Mouse (Mus musculus) lung, postnatal 0 days (tissue): ENCODE data around the gene S100a5. TPM values are rescaled to one million over a fixed set of nuclear protein-coding genes. Genes with fewer than 3 reads are reported as not detected.
A peak's percentile ranks its signal among the peaks of the same experiment; 100 is the strongest.

Experiments used
- ATAC-seq: fragments of 200-750 bp; cut with Nextera tagmentation; 2 replicates; pipeline ENCODE4 v1.8.0; 2017; ENCODE audit warnings: moderate library complexity
- DNase-seq: peaks from one replicate; pipeline ENCODE4 v3.0.0-alpha.2; 2016; ENCODE audit warnings: low spot score
- H3K27ac ChIP-seq: fragments of 300-500 bp; sonication (generic); 2 replicates; pipeline ENCODE4 v1.5.1; 2014; ENCODE audit warnings: antibody characterized with exemption, mild to moderate bottlenecking, low read length, mixed read lengths
- H3K27me3 ChIP-seq: fragments of 300-500 bp; sonication (generic); replicated peaks from 2 replicates; pipeline ENCODE4 v1.6.1; 2014; ENCODE audit warnings: low read length, mixed read lengths; ENCODE audit not compliant: insufficient read depth
- H3K36me3 ChIP-seq: fragments of 300-500 bp; sonication (generic); 2 replicates; pipeline ENCODE4 v1.6.1; 2014; ENCODE audit warnings: low read length, mixed read lengths; ENCODE audit not compliant: insufficient read depth
- H3K4me1 ChIP-seq: fragments of 300-500 bp; sonication (generic); 2 replicates; pipeline ENCODE4 v1.6.1; 2014; ENCODE audit warnings: antibody characterized with exemption, low read depth, low read length, mixed read lengths; ENCODE audit not compliant: insufficient read depth
- H3K4me2 ChIP-seq: fragments of 300-500 bp; sonication (generic); replicated peaks from 2 replicates; pipeline ENCODE4 v1.6.1; 2014; ENCODE audit warnings: low read depth, mild to moderate bottlenecking, low read length, moderate library complexity, mixed read lengths
- H3K4me3 ChIP-seq: fragments of 300-500 bp; sonication (generic); 2 replicates; pipeline ENCODE4 v1.5.1; 2014; ENCODE audit warnings: low read depth, low read length
- H3K9ac ChIP-seq: fragments of 300-500 bp; sonication (generic); replicated peaks from 2 replicates; pipeline ENCODE4 v1.6.1; 2014; ENCODE audit warnings: low read depth, mild to moderate bottlenecking
- H3K9me3 ChIP-seq: fragments of 300-500 bp; sonication (generic); 2 replicates; pipeline ENCODE4 v1.6.1; 2016; ENCODE audit warnings: low read length, mixed read lengths
- CTCF ChIP-seq: IDR thresholded peaks from 2 replicates; pipeline ENCODE4 v1.5.1; 2016; ENCODE audit warnings: antibody characterized with exemption, mild to moderate bottlenecking
- EP300 ChIP-seq: IDR thresholded peaks from 2 replicates; pipeline ENCODE4 v1.6.1; 2016; ENCODE audit warnings: antibody characterized with exemption, mild to moderate bottlenecking, control low read depth
- WGBS: fragments of 180-500 bp; shearing (Covaris S2); extraction: QIAGEN DNeasy Blood & Tissue Kit; methylation state at CpG from one replicate; pipeline ENCODE4 v1.1.7; 2014; 5-methylcytosine and 5-hydroxymethylcytosine counted together
- polyA plus RNA-seq: library from polyadenylated mRNA; unstranded; fragments of >200 nt; fragmentation: Nextera tagmentation; extraction: Ambion mirVana; gene quantifications from 2 replicates; pipeline ENCODE4 v1.2.1, GENCODE M21; 2015

The S100a5 gene
- polyA plus RNA-seq: not detected in 2 replicates

- no peak within 1 kb of the TSS for H3K4me2 ChIP-seq
- H3K27me3 ChIP-seq: no peaks in the 10 kb centered on the region
- H3K4me1 ChIP-seq: peaks cover 16% of the 10 kb centered on the region
- ATAC-seq (no peak), DNase-seq (no peak)
- no peaks in the 10 kb centered on the region for H3K36me3 ChIP-seq
- no peaks in the 10 kb centered on the region for H3K9me3 ChIP-seq
- WGBS: 62% methylated on average over 3 of the region's 3 CpGs
- no peak within 1 kb of the TSS for H3K4me3 ChIP-seq
- TF ChIP-seq CTCF (no peak), EP300 (no peak)
- no peak within 1 kb of the TSS for H3K27ac ChIP-seq
- no peak within 1 kb of the TSS for H3K9ac ChIP-seq
These were observed at the start of gene S100a5 for GRCm38 (mm10) chr3:90608223-90608622. TSS of gene S100a5 (plus strand) at chr3:90608523.

- Histone ChIP-seq H3K27ac (no peak within 1 kb of the TSS), H3K9me3 (no peaks in the 10 kb centered on the region), H3K4me2 (no peak within 1 kb of the TSS), H3K4me1 (no peaks in the 10 kb centered on the region), H3K27me3 (no peaks in the 10 kb centered on the region), H3K4me3 (no peak within 1 kb of the TSS), H3K9ac (no peak within 1 kb of the TSS), H3K36me3 (no peaks in the 10 kb centered on the region)
- TF ChIP-seq EP300: no peak
- no peak for TF ChIP-seq CTCF
- no peak for DNase-seq
- ATAC-seq: no peak
- 83% methylated on average over 6 of the region's 6 CpGs for WGBS
These were observed 48.2 kb upstream of the S100a5 start, which contains the start of gene S100a3 for GRCm38 (mm10) chr3:90560008-90560628. TSS of gene S100a3 (plus strand) at chr3:90560578.

GRCm38 (mm10) chr3:90574691-90575090 lies 33.6 kb upstream of the S100a5 start:
- no peak for DNase-seq
- Histone ChIP-seq H3K4me3 (no peak overlapping the region), H3K4me2 (no peak overlapping the region), H3K9ac (no peak overlapping the region), H3K27ac (no peak overlapping the region), H3K27me3 (no peaks in the 10 kb centered on the region), H3K9me3 (no peaks in the 10 kb centered on the region), H3K4me1 (no peaks in the 10 kb centered on the region), H3K36me3 (no peaks in the 10 kb centered on the region)
- no peak for ATAC-seq
- TF ChIP-seq EP300: no peak
- TF ChIP-seq CTCF: no peak
- 74% methylated on average over 5 of the region's 5 CpGs for WGBS

- Histone ChIP-seq H3K4me2 (no peak overlapping the region), H3K4me1 (no peaks in the 10 kb centered on the region), H3K36me3 (no peaks in the 10 kb centered on the region), H3K4me3 (no peak overlapping the region), H3K9ac (no peak overlapping the region), H3K9me3 (no peaks in the 10 kb centered on the region), H3K27me3 (no peaks in the 10 kb centered on the region), H3K27ac (no peak overlapping the region)
- TF ChIP-seq CTCF (no peak), EP300 (no peak)
- ATAC-seq (no peak), DNase-seq (no peak)
- WGBS: 66% methylated on average over 3 of the region's 3 CpGs
These were observed 33.0 kb upstream of the S100a5 start for GRCm38 (mm10) chr3:90575320-90575719.

DNA sequence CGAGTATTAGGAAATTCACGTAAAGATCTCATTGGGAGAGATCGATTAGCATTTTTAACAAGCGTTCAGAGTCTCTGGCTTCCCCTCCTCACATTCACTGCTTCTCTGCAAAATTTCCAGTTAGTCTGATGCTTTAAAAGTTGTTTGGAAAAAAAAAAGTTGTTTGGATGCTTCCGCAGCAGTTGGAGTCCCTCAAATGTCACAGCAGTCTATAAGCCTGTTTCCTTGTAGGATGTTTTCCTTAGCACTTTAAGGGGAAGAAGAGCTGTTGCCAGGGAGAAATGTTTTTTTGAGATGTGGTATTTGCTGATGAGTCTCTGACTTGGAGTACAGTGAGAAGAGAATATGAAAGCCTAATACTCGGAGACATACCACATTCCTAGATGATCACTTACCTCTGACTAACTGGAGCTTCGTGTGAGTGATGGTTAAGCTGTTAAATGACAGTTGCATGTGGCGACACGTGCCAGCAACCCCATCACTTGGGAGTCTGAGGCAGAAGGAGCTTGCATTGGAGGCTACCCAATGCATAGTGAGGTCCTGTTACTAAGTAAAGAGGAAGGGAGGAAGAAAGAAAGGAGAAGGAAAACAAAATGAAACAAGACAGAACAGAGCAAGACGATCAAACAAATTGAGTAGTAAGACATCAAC lies 31.8 kb upstream of the S100a5 start:
- no peak for ATAC-seq
- H3K27me3 ChIP-seq: no peaks in the 10 kb centered on the region
- no peak overlapping the region for H3K9ac ChIP-seq
- WGBS: 57% methylated on average over 10 of the region's 10 CpGs
- no peaks in the 10 kb centered on the region for H3K9me3 ChIP-seq
- no peak overlapping the region for H3K4me2 ChIP-seq
- H3K27ac ChIP-seq: no peak overlapping the region
- no peaks in the 10 kb centered on the region for H3K4me1 ChIP-seq
- no peaks in the 10 kb centered on the region for H3K36me3 ChIP-seq
- no peak for TF ChIP-seq CTCF
- TF ChIP-seq EP300: no peak
- DNase-seq: peak; percentile 48
- no peak overlapping the region for H3K4me3 ChIP-seq

DNA sequence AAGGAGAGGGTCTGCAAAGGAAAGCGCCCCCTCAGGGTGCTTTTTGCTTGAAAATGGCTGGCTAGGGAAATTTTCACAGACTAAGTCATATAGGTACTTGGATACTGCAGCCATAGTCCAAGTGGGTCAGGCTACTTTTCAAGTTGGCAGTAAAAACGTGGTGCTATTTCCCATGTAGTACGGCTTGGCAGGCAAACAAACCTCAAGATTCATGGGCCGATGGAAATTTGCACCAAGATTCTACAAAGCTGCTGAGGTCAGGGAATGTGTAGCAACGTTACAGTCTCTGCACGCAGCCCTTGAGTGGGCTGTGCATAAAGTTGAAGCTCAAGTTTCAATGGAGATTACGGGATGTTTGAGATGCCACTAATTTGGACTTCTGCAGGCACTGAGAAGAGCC lies 28.9 kb upstream of the S100a5 start:
- H3K4me2 ChIP-seq: no peak overlapping the region
- 38% methylated on average over 7 of the region's 7 CpGs for WGBS
- H3K27ac ChIP-seq: no peak overlapping the region
- H3K9ac ChIP-seq: no peak overlapping the region
- H3K9me3 ChIP-seq: no peaks in the 10 kb centered on the region
- ATAC-seq (no peak), DNase-seq (peak; percentile 8)
- TF ChIP-seq CTCF: no peak
- TF ChIP-seq EP300: no peak
- no peaks in the 10 kb centered on the region for H3K36me3 ChIP-seq
- H3K4me3 ChIP-seq: no peak overlapping the region
- H3K27me3 ChIP-seq: no peaks in the 10 kb centered on the region
- no peaks in the 10 kb centered on the region for H3K4me1 ChIP-seq
